Mouse (Mus musculus) small intestine, adult 2 months (tissue): ENCODE results near the gene Tnip2.

Source experiments
- CTCF ChIP-seq: fragments of 200-500 bp; IDR thresholded peaks from 2 replicates; pipeline ENCODE4 v1.5.1; 2012; ENCODE audit warnings: low read depth, mild to moderate bottlenecking, control low read depth, inconsistent platforms, low read length, moderate library complexity, mixed read lengths; ENCODE audit not compliant: insufficient replicate concordance, insufficient read length; ENCODE audit errors: extremely low read depth
- POLR2A ChIP-seq: fragments of 200-500 bp; IDR thresholded peaks from 2 replicates; pipeline ENCODE4 v1.6.1; 2012; ENCODE audit warnings: low read depth, mild to moderate bottlenecking, control low read depth, inconsistent platforms, low read length, moderate library complexity

- TF ChIP-seq CTCF (no peak), POLR2A (no peak)
Observed at GRCm38 (mm10) chr5:34543114-34543513, 29.3 kb upstream of the Tnip2 start.
